Mouse (Mus musculus): ENCODE data around the gene Lclat1. TPM values are rescaled to one million over a fixed set of nuclear protein-coding genes. Genes with fewer than 3 reads are reported as not detected.

Gene Lclat1
- polyA plus RNA-seq, 1 experiment from 2014 or later = 54.6 TPM

DNA sequence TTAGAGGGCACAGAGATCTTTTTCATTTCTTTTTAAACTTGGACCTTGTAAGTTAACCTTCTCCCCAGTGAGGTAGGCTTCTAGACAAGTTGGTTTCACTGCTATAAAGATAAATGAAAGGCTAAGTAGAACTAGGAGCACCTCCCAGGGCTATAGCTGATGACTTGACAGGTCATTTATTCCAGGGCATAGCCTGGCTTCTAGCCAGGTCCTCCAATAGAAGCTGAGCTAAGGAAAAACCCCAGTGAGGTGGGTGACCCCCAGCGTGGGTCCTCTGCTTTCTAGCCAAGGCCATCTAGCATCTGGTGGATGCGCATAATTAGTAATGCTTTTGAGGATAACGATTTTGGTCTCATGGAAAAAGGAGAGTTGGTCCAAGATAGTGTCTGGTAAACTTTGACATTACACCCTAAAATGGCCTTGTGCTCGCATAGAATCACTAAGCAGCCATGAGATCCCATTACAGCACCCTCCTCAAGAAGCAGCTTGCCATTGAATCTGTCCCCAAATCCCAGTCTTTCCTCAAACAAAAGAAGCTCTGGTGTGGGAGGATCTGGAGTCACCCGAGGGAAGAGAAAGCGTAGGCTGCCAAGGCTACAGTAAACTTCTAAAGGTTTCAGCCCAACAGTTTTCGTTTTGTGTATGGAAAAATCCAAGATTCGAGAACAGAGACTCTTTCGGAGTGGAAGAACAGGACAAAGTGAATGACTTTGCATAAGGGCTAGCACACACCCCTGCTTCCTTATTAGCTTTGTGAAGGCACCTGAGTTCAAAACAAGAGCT is 41.2 kb upstream of the Lclat1 start:
- peak overlapping the region; percentile 89 to 92 for H3K27ac ChIP-seq (replicated peaks in 1 of 2; ENCODE audit: control insufficient read depth in 1 of 2, insufficient read depth in 1 of 2, low read depth in 2 of 2, low read length in 2 of 2)
- 83% methylated on average over 9 of the region's 9 CpGs for WGBS
- H3K4me3 ChIP-seq (ENCODE audit: control insufficient read depth in 1 of 2, insufficient read depth in 1 of 2, low read depth in 1 of 2, low read length in 2 of 2) = no peak overlapping the region
- no peak overlapping the region for H3K9ac ChIP-seq (ENCODE audit: low read length)
- H3K27me3 ChIP-seq (ENCODE audit: control insufficient read depth, insufficient read depth, low read length) = no peaks in the 10 kb centered on the region
- H3K4me2 ChIP-seq (ENCODE audit: low read length) = no peak overlapping the region
- H3K36me3 ChIP-seq (ENCODE audit: control insufficient read depth, insufficient read depth, low read length) = no peaks in the 10 kb centered on the region
- no peaks in the 10 kb centered on the region for H3K9me3 ChIP-seq (ENCODE audit: control insufficient read depth, low read length)
- ATAC-seq (ENCODE audit: insufficient number of reproducible peaks, insufficient read depth, low FRiP score, low read depth) = no peak
- peaks cover 40 to 56% of the 10 kb centered on the region in 2 experiments for H3K4me1 ChIP-seq (ENCODE audit: control insufficient read depth in 2 of 2, insufficient read depth in 2 of 2, low read length in 2 of 2)

DNA sequence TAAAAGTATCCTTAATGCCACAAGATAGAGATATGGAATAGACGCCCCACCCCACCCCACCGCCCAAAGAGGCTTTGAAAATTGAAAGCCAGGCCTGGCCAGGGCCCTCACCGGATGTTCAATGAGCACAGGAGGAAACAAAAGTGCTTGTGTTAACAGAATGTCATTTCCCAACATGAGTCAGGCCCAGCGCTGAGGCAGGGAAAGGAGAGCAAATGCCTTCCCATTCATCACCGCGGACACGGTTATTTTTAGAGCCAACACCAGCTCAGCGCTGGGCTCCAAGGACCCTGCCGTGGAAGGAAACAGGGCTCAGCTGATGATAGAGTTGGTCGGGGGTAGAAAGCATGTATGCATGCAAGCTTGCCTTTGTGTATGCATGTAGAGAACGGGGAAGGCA is 40.4 kb upstream of the Lclat1 start:
- peaks cover 48 to 64% of the 10 kb centered on the region in 2 experiments for H3K4me1 ChIP-seq (ENCODE audit: control insufficient read depth in 2 of 2, insufficient read depth in 2 of 2, low read length in 2 of 2)
- peak overlapping the region; percentile 89 to 92 for H3K27ac ChIP-seq (replicated peaks in 1 of 2; ENCODE audit: control insufficient read depth in 1 of 2, insufficient read depth in 1 of 2, low read depth in 2 of 2, low read length in 2 of 2)
- no peaks in the 10 kb centered on the region for H3K27me3 ChIP-seq (ENCODE audit: control insufficient read depth, insufficient read depth, low read length)
- peak; percentile 40 for ATAC-seq (ENCODE audit: insufficient number of reproducible peaks, insufficient read depth, low FRiP score, low read depth)
- no peak overlapping the region for H3K4me3 ChIP-seq (ENCODE audit: control insufficient read depth in 1 of 2, insufficient read depth in 1 of 2, low read depth in 1 of 2, low read length in 2 of 2)
- no peaks in the 10 kb centered on the region for H3K9me3 ChIP-seq (ENCODE audit: control insufficient read depth, low read length)
- peak overlapping the region; percentile 31 for H3K4me2 ChIP-seq (ENCODE audit: low read length)
- H3K9ac ChIP-seq (ENCODE audit: low read length) = peak overlapping the region; percentile 45; the same call in 1 of the 2 replicates
- no peaks in the 10 kb centered on the region for H3K36me3 ChIP-seq (ENCODE audit: control insufficient read depth, insufficient read depth, low read length)
- 2% methylated on average over 11 of the region's 11 CpGs for WGBS

DNA sequence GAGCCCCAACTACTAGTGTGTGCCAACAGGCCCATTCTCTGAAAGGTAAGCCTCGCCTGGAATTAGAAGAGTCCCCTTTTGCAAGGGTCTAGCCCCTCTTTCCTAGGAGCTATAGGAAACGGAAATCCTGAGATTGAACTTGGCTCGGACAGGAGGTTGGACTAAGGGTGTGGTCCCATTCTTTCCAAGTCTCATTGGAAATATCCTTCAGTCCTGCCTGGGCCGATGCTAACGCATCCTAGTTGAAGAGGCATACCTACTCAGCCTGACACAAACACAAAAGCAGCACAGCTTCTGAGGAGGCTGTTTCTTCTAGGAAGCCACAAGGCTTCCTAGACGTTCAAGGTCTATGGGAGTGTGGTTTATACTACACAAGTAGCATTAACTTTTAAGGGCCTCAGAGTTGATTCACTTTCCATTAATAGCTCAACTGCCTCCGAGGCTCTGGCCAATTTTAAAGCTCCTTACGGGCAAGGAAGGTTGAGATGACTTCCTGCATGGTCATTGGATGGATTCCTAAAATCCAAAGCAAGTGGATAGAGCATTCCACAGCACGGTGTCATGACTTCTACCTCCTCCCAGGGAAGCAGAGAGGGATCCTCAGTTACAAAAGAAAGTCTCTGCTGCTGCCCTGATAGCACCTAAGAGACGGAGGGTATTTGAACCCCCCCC is 39.3 kb upstream of the Lclat1 start:
- Histone ChIP-seq H3K36me3 (ENCODE audit: control insufficient read depth, insufficient read depth, low read length) (no peaks in the 10 kb centered on the region), H3K9ac (ENCODE audit: low read length) (peak overlapping the region; percentile 45; the same call in 1 of the 2 replicates), H3K9me3 (ENCODE audit: control insufficient read depth, low read length) (no peaks in the 10 kb centered on the region), H3K27ac (replicated peaks in 1 of 2; ENCODE audit: control insufficient read depth in 1 of 2, insufficient read depth in 1 of 2, low read depth in 2 of 2, low read length in 2 of 2) (peak overlapping the region; percentile 89 to 92), H3K4me2 (ENCODE audit: low read length) (0 out of 2 replicates have a peak overlapping the region, but pooled peaks have one; percentile 31), H3K27me3 (ENCODE audit: control insufficient read depth, insufficient read depth, low read length) (no peaks in the 10 kb centered on the region), H3K4me1 (ENCODE audit: control insufficient read depth in 2 of 2, insufficient read depth in 2 of 2, low read length in 2 of 2) (peaks cover 56 to 71% of the 10 kb centered on the region in 2 experiments), H3K4me3 (ENCODE audit: control insufficient read depth in 1 of 2, insufficient read depth in 1 of 2, low read depth in 1 of 2, low read length in 2 of 2) (no peak overlapping the region)
- WGBS = 37% methylated on average over 10 of the region's 10 CpGs
- no peak for ATAC-seq (ENCODE audit: insufficient number of reproducible peaks, insufficient read depth, low FRiP score, low read depth)

DNA sequence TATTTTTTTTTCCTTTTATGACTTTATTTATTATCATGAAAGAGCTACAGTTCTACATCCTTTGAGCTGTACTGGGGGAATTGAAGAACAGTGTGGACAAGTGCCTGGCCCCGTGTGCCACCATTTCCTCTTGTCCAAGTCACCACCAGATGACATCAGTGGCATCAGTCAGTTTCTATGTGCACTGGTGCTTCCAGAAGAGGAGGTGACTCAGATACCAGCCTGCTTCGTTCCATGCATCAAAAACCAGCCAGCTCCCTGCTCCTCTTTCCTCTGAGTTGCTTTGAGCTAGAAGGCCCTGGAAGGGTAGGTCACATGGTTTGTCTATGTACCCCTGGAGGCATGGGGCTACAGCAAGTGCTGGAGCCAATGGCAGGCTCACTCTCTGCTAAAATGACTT is 37.3 kb upstream of the Lclat1 start:
- 63% methylated on average over 2 of the region's 2 CpGs for WGBS
- no peak overlapping the region for H3K9ac ChIP-seq (ENCODE audit: low read length)
- no peaks in the 10 kb centered on the region for H3K27me3 ChIP-seq (ENCODE audit: control insufficient read depth, insufficient read depth, low read length)
- no peaks in the 10 kb centered on the region for H3K36me3 ChIP-seq (ENCODE audit: control insufficient read depth, insufficient read depth, low read length)
- H3K4me3 ChIP-seq (ENCODE audit: control insufficient read depth in 1 of 2, insufficient read depth in 1 of 2, low read depth in 1 of 2, low read length in 2 of 2) = no peak overlapping the region
- peak overlapping the region; percentile 10 to 87; a peak in 2 of 4 replicates for H3K27ac ChIP-seq (replicated peaks in 1 of 2; ENCODE audit: control insufficient read depth in 1 of 2, insufficient read depth in 1 of 2, low read depth in 2 of 2, low read length in 2 of 2)
- H3K4me1 ChIP-seq (ENCODE audit: control insufficient read depth in 2 of 2, insufficient read depth in 2 of 2, low read length in 2 of 2) = peaks cover 56 to 77% of the 10 kb centered on the region in 2 experiments
- ATAC-seq (ENCODE audit: insufficient number of reproducible peaks, insufficient read depth, low FRiP score, low read depth) = no peak
- H3K4me2 ChIP-seq (ENCODE audit: low read length) = no peak overlapping the region
- no peaks in the 10 kb centered on the region for H3K9me3 ChIP-seq (ENCODE audit: control insufficient read depth, low read length)

DNA sequence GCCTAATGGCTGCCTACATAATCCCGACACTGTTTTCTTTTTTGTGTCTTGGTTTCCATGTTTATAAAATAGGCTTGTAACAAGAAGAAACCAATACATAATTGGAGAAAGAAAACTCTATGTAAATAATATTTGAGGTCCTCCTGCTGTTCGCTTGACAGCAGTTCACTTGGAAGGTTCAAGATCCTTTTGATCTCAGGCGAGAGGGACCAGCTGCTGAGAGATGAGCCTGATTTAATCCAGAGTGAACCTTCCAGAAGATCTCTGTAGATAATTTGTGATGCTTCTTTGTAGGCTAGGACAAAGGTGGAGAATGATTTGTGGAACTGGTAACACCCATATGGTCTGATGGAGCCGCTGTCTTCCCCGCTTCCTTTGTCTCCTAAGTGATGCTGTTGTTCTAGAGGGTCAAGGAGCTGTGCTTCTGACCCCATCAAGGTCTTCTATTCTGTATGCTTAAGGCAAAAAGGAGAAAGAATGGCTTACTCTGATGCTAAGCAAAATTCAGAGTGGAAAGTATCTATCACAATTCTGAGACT is 36.0 kb upstream of the Lclat1 start:
- no peak for ATAC-seq (ENCODE audit: insufficient number of reproducible peaks, insufficient read depth, low FRiP score, low read depth)
- H3K4me3 ChIP-seq (ENCODE audit: control insufficient read depth in 1 of 2, insufficient read depth in 1 of 2, low read depth in 1 of 2, low read length in 2 of 2) = no peak overlapping the region
- H3K9me3 ChIP-seq (ENCODE audit: control insufficient read depth, low read length) = no peaks in the 10 kb centered on the region
- H3K9ac ChIP-seq (ENCODE audit: low read length) = no peak overlapping the region
- peaks cover 49 to 66% of the 10 kb centered on the region in 2 experiments for H3K4me1 ChIP-seq (ENCODE audit: control insufficient read depth in 2 of 2, insufficient read depth in 2 of 2, low read length in 2 of 2)
- peak overlapping the region; percentile 80 to 87 for H3K27ac ChIP-seq (replicated peaks in 1 of 2; ENCODE audit: control insufficient read depth in 1 of 2, insufficient read depth in 1 of 2, low read depth in 2 of 2, low read length in 2 of 2)
- H3K27me3 ChIP-seq (ENCODE audit: control insufficient read depth, insufficient read depth, low read length) = no peaks in the 10 kb centered on the region
- no peaks in the 10 kb centered on the region for H3K36me3 ChIP-seq (ENCODE audit: control insufficient read depth, insufficient read depth, low read length)
- peak overlapping the region; percentile 14; the same call in 1 of the 2 replicates for H3K4me2 ChIP-seq (ENCODE audit: low read length)
- WGBS = 62% methylated on average over 5 of the region's 5 CpGs

DNA sequence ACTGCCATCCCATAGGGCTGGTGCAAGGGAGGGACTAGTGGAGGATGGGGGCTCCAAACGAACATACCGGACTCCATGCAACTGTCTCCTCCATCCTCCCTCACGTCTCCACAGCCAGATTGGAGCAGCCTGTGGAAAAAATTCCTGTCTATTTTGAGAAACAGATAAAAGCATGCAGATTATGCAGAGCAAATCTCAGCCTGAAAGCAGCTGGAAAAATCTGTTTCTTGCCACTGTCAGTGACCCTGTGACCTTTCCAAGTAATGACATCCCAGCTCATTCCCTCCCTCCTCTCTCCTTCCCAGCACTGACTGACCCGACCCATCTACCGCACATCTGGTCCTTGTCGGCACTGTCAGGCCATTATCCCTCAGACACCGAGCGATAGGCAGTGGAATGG is 35.5 kb upstream of the Lclat1 start:
- Histone ChIP-seq H3K27me3 (ENCODE audit: control insufficient read depth, insufficient read depth, low read length) (no peaks in the 10 kb centered on the region), H3K36me3 (ENCODE audit: control insufficient read depth, insufficient read depth, low read length) (no peaks in the 10 kb centered on the region), H3K4me3 (ENCODE audit: control insufficient read depth in 1 of 2, insufficient read depth in 1 of 2, low read depth in 1 of 2, low read length in 2 of 2) (no peak overlapping the region), H3K4me1 (ENCODE audit: control insufficient read depth in 2 of 2, insufficient read depth in 2 of 2, low read length in 2 of 2) (peaks cover 44 to 61% of the 10 kb centered on the region in 2 experiments), H3K4me2 (ENCODE audit: low read length) (peak overlapping the region; percentile 14), H3K27ac (replicated peaks in 1 of 2; ENCODE audit: control insufficient read depth in 1 of 2, insufficient read depth in 1 of 2, low read depth in 2 of 2, low read length in 2 of 2) (peak overlapping the region; percentile 80 to 87), H3K9me3 (ENCODE audit: control insufficient read depth, low read length) (no peaks in the 10 kb centered on the region), H3K9ac (ENCODE audit: low read length) (no peak overlapping the region)
- 7% methylated on average over 8 of the region's 8 CpGs for WGBS
- ATAC-seq (ENCODE audit: insufficient number of reproducible peaks, insufficient read depth, low FRiP score, low read depth) = peak; percentile 81

DNA sequence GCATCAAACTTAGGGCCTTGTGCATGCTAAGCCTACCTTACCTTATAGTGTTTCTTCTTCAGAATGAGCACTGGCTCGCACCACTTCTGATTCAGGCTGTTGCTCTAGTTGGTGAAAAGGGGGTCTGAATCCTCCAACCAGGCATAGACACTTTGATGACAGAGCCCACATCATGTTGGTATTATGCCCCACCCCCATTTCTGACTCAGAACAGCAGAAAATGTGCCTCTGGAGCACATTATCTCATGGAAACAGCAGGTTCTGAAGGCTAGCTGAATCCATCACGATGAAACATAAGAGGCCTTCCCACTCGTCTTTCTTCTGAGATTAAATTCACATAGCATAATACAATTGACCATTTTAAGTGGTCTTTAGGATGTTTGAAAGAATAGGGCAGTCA is 33.2 kb upstream of the Lclat1 start:
- Histone ChIP-seq H3K9ac (ENCODE audit: low read length) (no peak overlapping the region), H3K9me3 (ENCODE audit: control insufficient read depth, low read length) (no peaks in the 10 kb centered on the region), H3K27me3 (ENCODE audit: control insufficient read depth, insufficient read depth, low read length) (no peaks in the 10 kb centered on the region), H3K4me1 (ENCODE audit: control insufficient read depth in 2 of 2, insufficient read depth in 2 of 2, low read length in 2 of 2) (peaks cover 28 to 41% of the 10 kb centered on the region in 2 experiments), H3K36me3 (ENCODE audit: control insufficient read depth, insufficient read depth, low read length) (no peaks in the 10 kb centered on the region), H3K4me3 (ENCODE audit: control insufficient read depth in 1 of 2, insufficient read depth in 1 of 2, low read depth in 1 of 2, low read length in 2 of 2) (no peak overlapping the region), H3K27ac (replicated peaks in 1 of 2; ENCODE audit: control insufficient read depth in 1 of 2, insufficient read depth in 1 of 2, low read depth in 2 of 2, low read length in 2 of 2) (peak overlapping the region in 1 of 2 experiments; percentile 46; a peak in 3 of 4 replicates), H3K4me2 (ENCODE audit: low read length) (no peak overlapping the region)
- no peak for ATAC-seq (ENCODE audit: insufficient number of reproducible peaks, insufficient read depth, low FRiP score, low read depth)
- WGBS = 54% methylated on average over 3 of the region's 3 CpGs

All from heart, embryonic 14.5 days (tissue).